Mouse (Mus musculus) layer of hippocampus, adult 2 months (tissue): ENCODE measurements at regions not wholly inside any gene's neighbourhood (a gene's known extent, or its start where the extent isn't known, plus 50 kb on each side); places are given as distances from the start of the nearest gene placed in this dataset.
A peak's percentile ranks its signal among the peaks of the same experiment; 100 is the strongest.
"Not testable (repeated sequence)": the region's sequence is repeated elsewhere in the genome, so short reads cannot be mapped to it uniquely, and the experiment has no call there.

ENCODE experiments used
- DNase-seq, 2 experiments: peaks; one replicate each; pipeline ENCODE4 v3.0.0; 2022; ENCODE audit warnings: low spot score in 2 of 2
- H3K27ac ChIP-seq: fragments of 200-600 bp; 2 replicates; pipeline ENCODE4 v1.8.1; 2022
- H3K4me3 ChIP-seq: fragments of 200-600 bp; 2 replicates; pipeline ENCODE4 v1.8.1; 2022; ENCODE audit warnings: mild to moderate bottlenecking
- CTCF ChIP-seq: fragments of 200-600 bp; conservative IDR thresholded peaks from 2 replicates; pipeline ENCODE4 v1.8.1; 2022; ENCODE audit warnings: antibody characterized with exemption, mild to moderate bottlenecking, moderate library complexity

- Histone ChIP-seq H3K4me3 (no peak overlapping the region), H3K27ac (no peak overlapping the region)
- peak; percentile 75 for TF ChIP-seq CTCF
- DNase-seq, result peak; percentile 1 to 24
Observed at GRCm38 (mm10) chr13:27945062-27945461, 71.0 kb upstream of the Prl4a1 start.

GRCm38 (mm10) chr13:27960421-27960820 lies 55.6 kb upstream of the Prl4a1 start:
- not testable (repeated sequence) for H3K27ac ChIP-seq, DNase-seq, H3K4me3 ChIP-seq

DNA sequence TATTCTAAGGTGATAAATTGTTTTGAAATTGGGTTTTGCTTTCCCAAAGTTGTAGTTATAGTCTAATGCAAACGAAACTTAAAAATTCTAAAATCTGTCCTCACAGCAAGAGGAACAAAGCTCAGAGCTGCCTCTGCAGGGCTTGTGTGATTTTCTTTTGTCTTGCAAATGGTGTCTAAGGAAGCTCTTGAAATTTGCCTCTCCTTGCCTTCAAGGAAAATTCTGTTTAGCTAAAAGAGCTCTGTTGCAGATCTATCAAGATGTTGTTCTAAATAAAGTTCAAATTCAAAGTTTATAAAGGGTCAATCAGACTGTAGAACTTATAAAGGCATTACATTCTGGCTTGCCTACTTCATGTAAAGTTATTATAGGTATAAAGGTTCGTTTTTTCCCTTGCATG lies 53.6 kb upstream of the Prl4a1 start:
- DNase-seq, H3K4me3 ChIP-seq, H3K27ac ChIP-seq: not testable (repeated sequence)

GRCm38 (mm10) chr13:27966021-27966420 lies 50.0 kb upstream of the Prl4a1 start:
- not testable (repeated sequence) for DNase-seq, H3K4me3 ChIP-seq, H3K27ac ChIP-seq
